Mouse (Mus musculus): ENCODE results near the gene Atp11c.

The Atp11c gene

GRCm38 (mm10) chrX:60592598-60592997 lies at the start of gene Atp11c:
Atp11c (minus strand) TSS chrX:60592698.
- DNase-seq (ENCODE audit: low read depth), result no peak

GRCm38 (mm10) chrX:60609202-60609601 lies 16.7 kb upstream of the Atp11c start:
- DNase-seq (ENCODE audit: low read depth), result peak; percentile 8

- no peak for DNase-seq (ENCODE audit: low read depth)
Measured at GRCm38 (mm10) chrX:60570539-60570938, 22.0 kb downstream of the Atp11c start.

GRCm38 (mm10) chrX:60569047-60569446 lies 23.5 kb downstream of the Atp11c start:
- DNase-seq (ENCODE audit: low read depth), result no peak

GRCm38 (mm10) chrX:60555242-60555641 lies 37.3 kb downstream of the Atp11c start:
- no peak for DNase-seq (ENCODE audit: low read depth)

GRCm38 (mm10) chrX:60547444-60548304 lies 44.8 kb downstream of the Atp11c start:
- peak; percentile 2 for DNase-seq (ENCODE audit: low read depth)

- no peak for DNase-seq (ENCODE audit: low read depth)
Measured at GRCm38 (mm10) chrX:60547098-60547443, 45.4 kb downstream of the Atp11c start.

GRCm38 (mm10) chrX:60545906-60546305 lies 46.6 kb downstream of the Atp11c start:
- no peak for DNase-seq (ENCODE audit: low read depth)

- no peak for DNase-seq (ENCODE audit: low read depth)
Measured at GRCm38 (mm10) chrX:60545444-60545843, 47.1 kb downstream of the Atp11c start.

- DNase-seq (ENCODE audit: low read depth), result no peak
Measured at GRCm38 (mm10) chrX:60544098-60544497, 48.4 kb downstream of the Atp11c start.

GRCm38 (mm10) chrX:60542901-60543300 lies 49.6 kb downstream of the Atp11c start:
- DNase-seq (ENCODE audit: low read depth), result no peak

GRCm38 (mm10) chrX:60539149-60539548 lies 53.3 kb downstream of the Atp11c start, which contains the start of gene Gm7073:
Gm7073 (minus strand) TSS chrX:60539249.
- no peak for DNase-seq (ENCODE audit: low read depth)

- DNase-seq (ENCODE audit: low read depth), result peak; percentile 0
Measured at GRCm38 (mm10) chrX:60503995-60504394, 88.5 kb downstream of the Atp11c start.

- no peak for DNase-seq (ENCODE audit: low read depth)
Measured at GRCm38 (mm10) chrX:60497750-60498149, 94.7 kb downstream of the Atp11c start.

GRCm38 (mm10) chrX:60495308-60495707 lies 97.2 kb downstream of the Atp11c start:
- no peak for DNase-seq (ENCODE audit: low read depth)

GRCm38 (mm10) chrX:60463786-60464185 lies 128.7 kb downstream of the Atp11c start:
- peak; percentile 20 for DNase-seq (ENCODE audit: low read depth)

- DNase-seq (ENCODE audit: low read depth), result no peak
Measured at GRCm38 (mm10) chrX:60414563-60415111, 177.9 kb downstream of the Atp11c start.

- DNase-seq (ENCODE audit: low read depth), result peak; percentile 3
Measured at GRCm38 (mm10) chrX:60405681-60406080, 186.8 kb downstream of the Atp11c start.

- DNase-seq (ENCODE audit: low read depth), result peak; percentile 91
Measured at GRCm38 (mm10) chrX:60404668-60405044, 187.8 kb downstream of the Atp11c start.

- DNase-seq (ENCODE audit: low read depth), result peak; percentile 67
Measured at GRCm38 (mm10) chrX:60403764-60404667, 188.5 kb downstream of the Atp11c start.

GRCm38 (mm10) chrX:60403062-60403763 lies 189.3 kb downstream of the Atp11c start:
- DNase-seq (ENCODE audit: low read depth), result peak; percentile 44

GRCm38 (mm10) chrX:60394292-60394691 lies 198.2 kb downstream of the Atp11c start:
- DNase-seq (ENCODE audit: low read depth), result no peak

All from induced T-regulatory cell, adult 2 months (primary cell).